Mouse (Mus musculus): Measurements from ENCODE around the gene Tap2. TPM values are rescaled to one million over a fixed set of nuclear protein-coding genes. Genes with fewer than 3 reads are reported as not detected.

Gene Tap2
- total RNA-seq (2017): 87.6 to 119 TPM (median 96.6 TPM) in 3 replicates

DNA sequence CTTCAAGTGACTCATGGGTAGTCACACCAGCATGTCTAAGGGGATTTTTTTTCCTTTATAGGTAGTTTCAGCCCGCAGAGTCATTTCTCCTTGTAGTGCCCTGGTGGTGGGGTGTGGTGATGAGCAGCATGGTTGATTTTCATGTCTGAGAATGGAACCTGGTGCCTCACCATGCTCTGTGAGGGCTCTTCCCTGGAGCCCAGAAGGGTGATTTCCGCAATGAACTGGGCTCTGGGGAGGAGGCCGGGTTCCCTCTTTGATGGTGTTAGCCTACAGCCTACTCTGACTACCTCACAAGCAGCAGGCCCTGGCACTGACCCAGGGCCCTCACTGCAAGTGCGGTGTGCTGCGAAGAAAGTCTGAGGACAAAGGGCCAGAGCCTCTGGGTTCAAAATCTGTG is at the start of gene Tap2:
TSS of gene Tap2 (plus strand) at position 84 of the 400 bp plus-strand sequence.
- ATAC-seq (replicated peaks; ENCODE audit: insufficient number of reproducible peaks, low FRiP score, low TSS enrichment, poor library complexity, severe bottlenecking): no peak

DNA sequence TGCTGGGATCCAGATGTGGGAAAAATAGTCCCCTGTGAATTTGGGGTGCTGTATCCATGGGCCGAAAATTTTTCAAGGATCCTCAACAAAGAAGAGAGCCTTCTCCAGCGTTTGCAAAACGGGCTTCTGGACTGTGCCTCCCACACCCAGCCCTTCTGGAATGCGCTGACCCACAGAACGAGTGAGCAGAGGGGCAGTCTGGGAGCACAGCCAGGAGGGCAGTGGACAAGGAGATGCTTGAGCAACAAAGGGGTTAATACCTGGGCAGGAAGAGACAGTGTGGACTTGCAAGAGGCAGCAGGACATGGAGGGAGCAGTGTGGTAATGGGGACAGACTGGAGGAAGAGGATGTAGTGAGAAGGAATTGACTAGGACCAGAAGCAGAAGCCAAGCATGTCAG is 47.8 kb upstream of the Tap2 start:
- no peak for ATAC-seq (replicated peaks; ENCODE audit: insufficient number of reproducible peaks, low FRiP score, low TSS enrichment, poor library complexity, severe bottlenecking)

DNA sequence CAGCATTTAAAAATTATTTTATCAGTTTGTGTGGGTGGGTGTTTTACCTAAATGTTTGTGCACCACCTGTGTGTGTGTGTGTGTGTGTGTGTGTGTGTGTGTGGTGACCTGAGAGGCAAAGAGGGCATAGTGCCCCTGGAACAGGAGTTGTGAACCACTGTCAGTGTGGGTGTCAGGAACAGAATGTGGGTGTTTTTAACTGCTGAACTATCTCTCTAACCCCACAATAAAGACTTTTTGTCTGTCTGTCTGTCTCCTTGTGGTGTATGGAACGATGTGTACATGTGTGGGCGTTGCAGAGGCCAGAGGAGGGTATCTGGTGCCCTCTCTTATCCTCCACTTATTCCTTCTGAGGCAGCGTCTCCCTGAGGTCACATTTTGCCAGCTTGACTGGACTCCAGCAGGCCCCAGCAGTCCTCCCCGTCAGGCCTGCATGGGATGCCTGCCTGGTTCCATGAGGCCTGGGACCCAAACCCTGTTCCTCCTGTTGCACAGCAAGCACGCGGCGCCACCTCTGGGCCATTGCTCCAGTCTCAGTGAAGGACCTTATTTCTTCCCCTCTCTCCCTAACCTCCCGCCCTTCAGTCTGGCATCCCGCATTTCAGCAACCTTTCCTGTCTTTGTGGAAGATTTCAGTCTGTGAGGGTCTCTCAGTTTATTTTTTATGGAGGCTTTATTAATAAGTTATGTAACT is 39.0 kb upstream of the Tap2 start:
- ATAC-seq (replicated peaks; ENCODE audit: insufficient number of reproducible peaks, low FRiP score, low TSS enrichment, poor library complexity, severe bottlenecking): no peak

DNA sequence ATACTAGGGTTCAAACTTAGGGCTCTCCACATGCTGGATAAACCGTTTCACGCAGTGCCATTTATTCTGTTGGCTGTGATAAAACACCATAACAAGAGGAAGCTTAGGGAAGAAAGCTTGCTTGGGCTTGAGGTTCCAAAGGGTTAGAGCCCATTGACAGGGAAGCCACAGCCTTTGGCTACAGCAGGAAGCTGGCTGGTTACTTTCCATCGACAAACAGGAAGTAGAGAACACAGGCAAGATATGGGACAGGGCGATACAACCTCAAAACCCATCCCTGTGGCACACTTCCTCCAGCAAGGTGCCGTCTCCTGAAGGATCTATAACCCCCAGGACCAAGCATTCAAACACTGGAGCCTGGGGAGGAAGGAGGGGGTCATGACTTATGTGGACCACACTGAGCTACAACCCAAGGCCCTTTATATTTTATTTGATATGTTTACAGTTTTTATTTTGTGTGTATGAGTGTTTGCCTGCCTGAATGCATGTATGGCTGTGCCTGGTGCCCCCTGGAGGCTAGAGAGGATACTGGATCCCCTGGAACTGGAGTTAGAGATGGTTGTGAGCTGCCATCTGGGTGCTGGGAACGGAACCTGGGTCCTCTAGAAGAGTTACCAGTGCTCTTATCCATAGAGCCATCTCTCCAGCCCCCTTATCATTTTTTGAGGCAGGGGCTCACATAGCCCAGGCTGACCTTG is 38.1 kb upstream of the Tap2 start:
- ATAC-seq (replicated peaks; ENCODE audit: insufficient number of reproducible peaks, low FRiP score, low TSS enrichment, poor library complexity, severe bottlenecking): peak; percentile 51

DNA sequence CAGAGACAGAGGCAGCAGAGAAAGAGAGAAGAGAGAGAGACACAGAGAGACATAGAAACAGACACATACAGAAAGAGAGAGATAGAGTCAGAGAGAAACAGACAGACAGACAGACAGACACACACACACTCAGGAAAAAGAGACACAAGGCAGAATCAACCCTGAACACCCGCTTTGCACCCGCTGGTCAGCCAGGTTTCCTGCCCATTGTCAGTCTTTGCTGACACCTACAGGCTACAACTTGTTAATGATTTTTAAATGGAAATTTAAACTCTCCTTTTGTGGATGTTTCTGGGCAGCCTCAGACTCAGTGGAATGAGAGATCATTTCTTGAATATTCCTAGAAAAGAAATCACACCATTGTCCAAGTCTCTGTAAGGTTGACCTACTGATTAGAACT is 34.0 kb upstream of the Tap2 start:
- ATAC-seq (replicated peaks; ENCODE audit: insufficient number of reproducible peaks, low FRiP score, low TSS enrichment, poor library complexity, severe bottlenecking): peak; percentile 58

DNA sequence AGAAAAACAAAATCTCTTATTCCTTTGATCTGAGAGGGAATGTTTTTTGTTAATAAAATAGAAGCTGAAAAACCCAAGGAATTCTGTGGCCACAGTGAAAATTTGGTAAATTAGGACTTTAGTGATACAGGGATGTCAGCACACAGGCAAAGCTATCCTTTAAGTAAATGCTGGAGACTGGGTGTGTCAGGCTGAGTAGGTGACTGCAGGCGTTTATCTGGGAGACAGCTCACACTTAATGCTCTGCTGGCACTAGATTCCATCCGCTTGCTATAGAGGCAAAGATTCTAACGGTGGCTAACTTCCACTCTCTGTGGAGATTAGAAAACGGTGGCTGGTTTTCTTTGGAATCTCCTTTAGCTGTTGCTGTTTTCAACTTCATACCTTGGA is 32.8 kb upstream of the Tap2 start:
- ATAC-seq (replicated peaks; ENCODE audit: insufficient number of reproducible peaks, low FRiP score, low TSS enrichment, poor library complexity, severe bottlenecking): no peak

DNA sequence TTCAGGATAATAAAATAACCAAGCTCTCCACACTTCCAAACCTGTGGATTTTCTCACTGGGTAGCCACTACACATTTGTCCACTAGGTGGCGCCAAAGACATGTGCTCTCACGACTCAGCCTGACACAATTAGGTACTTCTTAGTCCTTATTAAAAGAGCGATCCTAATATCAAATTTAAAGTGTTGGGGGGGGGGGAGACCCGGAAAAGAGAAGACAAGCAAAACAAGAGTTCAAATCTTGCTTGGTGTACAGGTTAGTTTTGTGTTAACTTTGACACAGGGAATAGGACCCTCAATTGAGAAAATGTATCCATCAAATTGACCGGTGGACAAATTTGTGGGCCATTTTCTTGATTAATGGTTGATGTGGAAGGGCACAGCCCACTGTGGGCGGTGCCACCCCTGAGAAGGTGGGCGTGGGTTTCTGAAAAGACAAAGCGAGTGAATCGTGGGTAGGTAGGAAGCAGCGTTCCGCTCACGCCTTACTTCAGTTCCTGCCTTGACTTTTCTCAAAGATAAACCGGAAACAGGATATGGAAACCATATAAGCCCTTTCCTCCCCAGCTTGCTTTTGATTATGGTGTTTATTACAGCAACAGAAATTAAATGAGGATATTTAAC is 32.3 kb upstream of the Tap2 start:
- ATAC-seq (replicated peaks; ENCODE audit: insufficient number of reproducible peaks, low FRiP score, low TSS enrichment, poor library complexity, severe bottlenecking): peak; percentile 77

DNA sequence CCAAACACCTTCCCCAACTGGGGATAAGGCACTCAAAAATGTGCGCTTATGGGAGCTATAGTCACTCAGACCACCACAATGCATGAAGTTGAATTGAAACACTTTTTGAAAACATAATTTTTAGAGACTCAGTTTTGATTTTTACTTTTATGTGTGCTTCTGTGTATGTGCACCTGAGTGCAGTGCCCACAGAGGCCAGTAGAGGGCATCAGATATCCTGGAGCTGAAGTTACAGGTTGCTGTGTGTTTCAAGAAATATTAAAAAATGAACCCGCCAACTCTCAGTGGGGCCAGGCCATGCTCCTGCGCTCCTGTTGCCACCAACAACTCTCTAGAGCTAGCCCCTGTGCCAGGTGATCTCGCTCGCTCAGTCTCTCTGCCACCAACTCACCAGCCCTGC is 30.8 kb upstream of the Tap2 start:
- ATAC-seq (replicated peaks; ENCODE audit: insufficient number of reproducible peaks, low FRiP score, low TSS enrichment, poor library complexity, severe bottlenecking): no peak

DNA sequence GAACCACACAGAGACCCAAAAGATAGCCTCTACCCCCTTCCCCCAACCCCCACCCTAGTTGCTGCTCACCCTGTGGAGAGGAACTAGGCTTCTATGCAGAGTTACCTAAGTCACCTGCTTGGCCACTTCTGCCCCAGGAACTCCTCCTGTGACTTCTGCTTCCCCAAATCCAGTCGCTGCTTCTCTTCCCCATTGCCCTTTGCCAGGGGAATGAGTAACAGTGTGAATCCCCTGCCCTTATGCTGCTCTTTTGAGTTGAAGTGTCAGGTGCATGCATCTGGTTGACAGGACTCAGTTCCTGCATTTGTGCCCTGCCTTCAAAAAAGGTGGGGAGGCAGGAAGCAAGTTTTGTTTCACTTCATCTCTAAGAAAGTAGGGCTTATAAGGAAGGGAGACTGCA is 29.3 kb upstream of the Tap2 start:
- ATAC-seq (replicated peaks; ENCODE audit: insufficient number of reproducible peaks, low FRiP score, low TSS enrichment, poor library complexity, severe bottlenecking): peak; percentile 48

DNA sequence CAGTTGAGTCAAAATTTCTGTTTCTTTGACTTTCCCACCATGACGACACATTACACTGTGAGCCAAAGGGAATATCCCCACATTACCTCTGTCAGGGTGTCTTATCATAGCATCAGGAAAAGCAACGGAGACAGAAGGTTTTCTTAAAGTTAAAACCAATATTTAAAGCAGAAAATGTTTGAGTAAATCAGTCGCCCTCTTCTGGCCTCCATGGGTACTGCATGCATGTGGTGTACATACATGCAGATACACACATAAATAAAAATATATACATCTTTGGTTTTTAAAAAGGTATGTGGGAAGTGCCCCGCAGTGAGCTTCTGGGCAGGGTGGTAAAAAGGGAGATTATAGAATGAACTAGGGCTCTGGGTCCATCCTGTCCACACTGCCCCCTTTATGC is 26.1 kb upstream of the Tap2 start:
- no peak for ATAC-seq (replicated peaks; ENCODE audit: insufficient number of reproducible peaks, low FRiP score, low TSS enrichment, poor library complexity, severe bottlenecking)

DNA sequence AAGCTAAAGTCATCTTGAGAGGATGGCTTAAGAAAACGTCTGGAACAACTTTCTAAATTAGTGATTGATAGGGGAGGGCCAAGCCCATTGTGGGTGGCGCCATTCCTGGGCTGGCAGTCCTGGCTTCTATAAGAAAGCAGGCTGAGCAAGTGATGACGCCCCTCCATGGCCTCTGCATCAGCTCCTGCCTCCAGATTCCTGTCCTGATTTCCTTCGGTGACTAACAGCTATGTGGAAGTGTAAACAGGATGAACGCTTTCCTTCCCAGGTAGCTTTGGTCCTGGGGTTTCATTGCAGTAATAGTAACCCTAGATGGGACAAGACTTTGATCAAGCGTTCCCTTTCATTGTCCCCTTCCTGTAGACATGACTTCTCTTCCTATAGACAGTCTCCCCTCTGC is 24.3 kb upstream of the Tap2 start:
- no peak for ATAC-seq (replicated peaks; ENCODE audit: insufficient number of reproducible peaks, low FRiP score, low TSS enrichment, poor library complexity, severe bottlenecking)

DNA sequence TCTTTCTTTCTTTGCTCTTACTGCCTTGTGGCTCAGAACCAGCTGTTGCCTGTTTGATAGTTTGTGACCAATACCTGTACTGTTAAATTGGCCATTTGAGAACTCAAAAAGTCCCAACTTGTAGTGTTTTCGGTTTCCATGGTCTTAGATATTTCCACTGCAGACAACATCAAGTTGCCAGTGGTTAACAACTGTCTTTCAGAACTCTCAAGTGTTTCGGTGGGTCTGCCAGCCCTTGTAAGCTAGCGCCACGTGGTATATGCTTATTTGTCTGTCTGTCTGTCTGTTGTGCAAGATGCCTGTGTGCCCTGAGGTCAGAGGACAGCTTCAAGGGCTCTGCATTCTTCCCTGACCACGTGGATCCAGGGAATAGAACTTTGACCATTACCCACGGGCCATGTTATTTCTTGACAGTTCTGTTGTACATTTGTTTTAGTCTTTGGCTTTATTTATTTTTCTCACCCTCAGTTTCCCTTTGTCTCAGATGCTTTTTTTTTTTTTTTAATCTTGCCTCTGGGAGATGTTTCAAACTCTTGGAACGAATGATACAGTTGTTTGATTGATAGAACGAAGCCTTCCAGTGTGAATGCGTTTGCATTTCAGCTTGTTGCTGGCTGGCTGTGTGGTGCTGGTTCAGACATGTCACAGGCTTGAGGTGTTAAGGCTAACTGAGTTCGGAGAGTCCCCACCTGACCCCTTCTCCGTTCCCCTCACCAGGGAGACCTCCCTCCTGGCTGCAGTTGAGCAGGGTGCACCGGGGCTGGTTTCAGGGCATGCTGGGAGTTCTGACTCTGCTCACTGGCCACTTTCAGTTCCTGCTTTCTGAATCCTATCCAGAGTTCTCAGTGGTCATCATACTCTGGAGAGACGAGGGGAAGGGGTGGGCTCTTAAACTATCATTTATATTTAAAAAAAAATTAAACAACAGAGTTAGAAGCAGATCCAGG is 23.1 kb upstream of the Tap2 start:
- peak; percentile 61 for ATAC-seq (replicated peaks; ENCODE audit: insufficient number of reproducible peaks, low FRiP score, low TSS enrichment, poor library complexity, severe bottlenecking)

DNA sequence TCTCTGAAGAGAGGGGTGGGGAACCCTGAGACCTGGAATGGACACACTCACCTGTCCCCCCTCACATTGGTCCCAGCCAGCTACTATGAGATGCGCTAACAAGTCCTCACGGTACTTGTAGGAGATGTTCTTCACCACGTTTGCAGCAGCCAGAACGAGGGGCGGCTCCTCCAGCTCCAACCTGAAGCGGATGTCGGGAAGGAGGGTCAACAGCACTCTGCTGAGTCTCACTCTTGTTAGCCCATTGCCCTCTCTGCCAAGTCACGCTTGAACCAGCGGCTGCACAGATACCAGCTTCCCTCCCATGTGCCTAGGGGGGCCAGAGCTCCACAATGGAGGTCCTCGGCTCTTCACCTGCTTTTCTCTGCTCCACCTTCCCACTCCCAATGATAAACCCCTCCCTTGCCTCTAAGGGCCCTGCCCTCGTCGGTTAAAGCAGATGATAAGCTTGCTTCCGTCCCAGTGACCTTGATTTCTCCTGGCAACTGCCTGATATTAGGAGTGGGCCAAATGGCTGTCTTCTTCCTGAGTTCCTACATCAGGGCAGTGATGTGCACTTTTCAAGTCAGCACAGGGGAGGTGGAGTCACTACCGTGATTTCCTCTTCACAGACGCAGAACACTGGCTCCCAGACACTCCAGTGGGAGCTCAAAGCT is 19.6 kb upstream of the Tap2 start:
- ATAC-seq (replicated peaks; ENCODE audit: insufficient number of reproducible peaks, low FRiP score, low TSS enrichment, poor library complexity, severe bottlenecking): no peak

DNA sequence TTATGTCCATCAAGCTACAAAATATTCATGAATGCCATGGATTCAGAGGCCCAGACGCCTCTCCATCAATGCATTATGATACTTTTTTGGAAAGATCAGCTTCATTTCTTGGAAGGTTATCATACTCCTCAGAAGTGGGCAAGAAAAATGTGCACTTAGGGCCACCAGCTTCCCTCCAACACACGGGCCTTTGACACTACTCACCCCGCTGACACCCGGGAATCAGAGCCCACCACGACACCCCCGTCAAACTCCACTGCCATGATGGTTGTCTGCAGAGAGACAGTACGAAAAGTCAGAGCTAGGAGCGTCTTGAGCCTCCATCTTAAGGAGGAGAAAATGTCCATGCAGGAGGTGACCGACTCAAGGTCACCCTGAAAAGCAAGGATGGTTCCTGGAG is 17.8 kb upstream of the Tap2 start:
- no peak for ATAC-seq (replicated peaks; ENCODE audit: insufficient number of reproducible peaks, low FRiP score, low TSS enrichment, poor library complexity, severe bottlenecking)

DNA sequence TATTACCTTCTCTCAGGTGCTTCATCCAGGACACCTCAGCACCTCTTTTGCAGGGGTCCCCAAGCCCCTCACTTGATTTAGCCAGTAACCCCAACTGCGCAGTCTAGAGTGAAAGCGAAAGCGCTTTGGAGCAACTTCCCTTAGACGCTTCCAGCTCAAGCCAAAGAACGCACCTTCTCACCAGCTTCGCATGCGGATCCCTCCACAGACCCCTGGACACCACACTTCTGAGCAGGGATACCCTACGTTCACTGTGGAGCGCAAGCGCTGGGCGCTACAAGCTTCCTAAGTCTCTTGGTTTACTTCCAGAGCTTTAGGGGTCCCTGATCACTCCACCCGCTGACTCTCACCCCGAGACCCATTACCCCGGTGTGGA is 16.5 kb upstream of the Tap2 start:
- ATAC-seq (replicated peaks; ENCODE audit: insufficient number of reproducible peaks, low FRiP score, low TSS enrichment, poor library complexity, severe bottlenecking): no peak

DNA sequence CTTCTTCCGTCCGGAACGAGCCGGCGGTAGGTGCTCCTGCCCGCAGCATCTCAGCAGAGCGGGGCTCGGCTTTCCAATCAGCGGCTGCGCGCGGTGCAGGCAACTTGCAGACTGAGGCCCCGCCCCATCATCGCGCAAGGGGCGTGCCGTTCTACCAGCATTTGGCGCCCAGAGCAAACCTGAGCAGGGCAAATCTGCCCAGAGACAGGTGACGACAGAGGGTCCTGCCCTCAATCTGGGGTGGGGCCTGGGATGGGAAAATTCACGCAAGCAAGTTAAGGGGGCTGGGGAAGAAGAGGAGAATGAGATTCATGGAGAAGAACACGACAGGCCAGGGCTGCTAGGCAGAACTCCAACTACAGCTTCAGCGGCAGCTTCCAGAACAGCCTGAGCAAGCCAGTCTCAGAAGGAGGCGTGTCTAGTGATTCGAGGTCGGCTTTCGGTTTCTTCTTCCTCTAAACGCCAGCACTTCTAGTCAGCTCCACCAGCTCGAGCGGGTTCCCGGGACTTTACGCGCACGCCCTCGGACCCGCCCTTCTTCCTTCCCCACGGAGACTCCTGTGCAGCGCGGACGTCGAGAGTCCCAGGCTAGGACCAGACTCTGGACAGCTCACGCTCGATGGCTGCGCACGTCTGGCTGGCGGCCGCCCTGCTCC is 15.9 kb upstream of the Tap2 start, which contains the start of the genes Tap1 and Psmb9:
TSS of gene Tap1 (plus strand) at position 293 of the 656 bp plus-strand sequence.
TSS of gene Psmb9 (minus strand) at position 504 of the 656 bp plus-strand sequence.
- ATAC-seq (replicated peaks; ENCODE audit: insufficient number of reproducible peaks, low FRiP score, low TSS enrichment, poor library complexity, severe bottlenecking): peak; percentile 87

DNA sequence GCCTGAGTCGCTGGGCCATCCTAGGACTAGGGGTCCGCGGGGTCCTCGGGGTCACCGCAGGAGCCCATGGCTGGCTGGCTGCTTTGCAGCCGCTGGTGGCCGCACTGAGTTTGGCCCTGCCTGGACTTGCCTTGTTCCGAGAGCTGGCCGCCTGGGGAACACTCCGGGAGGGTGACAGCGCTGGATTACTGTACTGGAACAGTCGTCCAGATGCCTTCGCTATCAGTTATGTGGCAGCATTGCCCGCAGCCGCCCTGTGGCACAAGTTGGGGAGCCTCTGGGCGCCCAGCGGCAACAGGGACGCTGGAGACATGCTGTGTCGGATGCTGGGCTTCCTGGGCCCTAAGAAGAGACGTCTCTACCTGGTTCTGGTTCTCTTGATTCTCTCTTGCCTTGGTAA is 15.3 kb upstream of the Tap2 start:
- ATAC-seq (replicated peaks; ENCODE audit: insufficient number of reproducible peaks, low FRiP score, low TSS enrichment, poor library complexity, severe bottlenecking): no peak

DNA sequence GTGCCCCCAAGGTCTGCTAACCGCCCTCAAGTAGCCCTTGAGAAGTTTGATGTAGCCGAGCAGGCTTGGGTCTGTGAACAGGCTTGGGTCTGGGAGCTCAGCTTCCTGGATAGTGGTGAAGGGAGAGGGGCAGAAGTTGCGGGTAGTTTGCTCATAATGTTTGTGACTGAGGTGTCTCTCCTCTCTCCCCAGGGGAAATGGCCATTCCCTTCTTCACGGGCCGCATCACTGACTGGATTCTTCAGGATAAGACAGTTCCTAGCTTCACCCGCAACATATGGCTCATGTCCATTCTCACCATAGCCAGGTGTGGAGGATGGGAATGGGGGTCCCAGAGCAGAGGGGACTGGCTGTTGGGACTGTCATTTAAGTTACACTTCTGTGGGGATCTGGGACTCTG is 14.3 kb upstream of the Tap2 start:
- ATAC-seq (replicated peaks; ENCODE audit: insufficient number of reproducible peaks, low FRiP score, low TSS enrichment, poor library complexity, severe bottlenecking): no peak

All from monocyte, adult 5-6 weeks (primary cell).